Mouse (Mus musculus): ENCODE results near the gene Gm5134. TPM values are rescaled to one million over a fixed set of nuclear protein-coding genes. Genes with fewer than 3 reads are reported as not detected.
A peak's percentile ranks its signal among the peaks of the same experiment; 100 is the strongest.

Gm5134 gene
- total RNA-seq, 2 experiments from 2014 or later: 0.25 TPM; not detected in 1

GRCm38 (mm10) chr10:75939481-75940234 lies 14.7 kb upstream of the Gm5134 start:
- no peak for DNase-seq (ENCODE audit: low spot score in 2 of 2)

DNA sequence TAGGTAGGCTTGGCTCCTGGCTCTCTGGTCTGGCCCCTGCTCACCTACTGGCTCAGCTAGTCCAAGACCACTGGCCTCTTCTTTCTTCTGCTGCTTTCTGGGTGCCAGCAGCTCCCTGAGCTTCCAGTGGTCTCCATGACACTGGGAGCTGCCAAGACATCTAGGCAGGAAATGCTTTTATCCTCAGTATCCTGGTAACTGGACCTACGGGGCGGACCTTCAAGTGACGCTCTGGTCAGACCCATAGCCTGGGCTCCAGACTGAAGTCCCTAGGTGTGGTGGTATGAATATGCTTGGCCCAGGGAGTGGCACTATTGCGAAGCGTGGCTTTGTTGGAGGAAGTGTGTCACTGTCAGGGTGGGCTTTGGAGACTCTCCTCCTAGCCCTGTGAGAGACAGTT lies 13.8 kb upstream of the Gm5134 start, which contains the start of gene Gm867:
Gm867 (minus strand) TSS at position 153 of the 400 bp plus-strand sequence.
- DNase-seq (ENCODE audit: low spot score in 2 of 2): no peak

DNA sequence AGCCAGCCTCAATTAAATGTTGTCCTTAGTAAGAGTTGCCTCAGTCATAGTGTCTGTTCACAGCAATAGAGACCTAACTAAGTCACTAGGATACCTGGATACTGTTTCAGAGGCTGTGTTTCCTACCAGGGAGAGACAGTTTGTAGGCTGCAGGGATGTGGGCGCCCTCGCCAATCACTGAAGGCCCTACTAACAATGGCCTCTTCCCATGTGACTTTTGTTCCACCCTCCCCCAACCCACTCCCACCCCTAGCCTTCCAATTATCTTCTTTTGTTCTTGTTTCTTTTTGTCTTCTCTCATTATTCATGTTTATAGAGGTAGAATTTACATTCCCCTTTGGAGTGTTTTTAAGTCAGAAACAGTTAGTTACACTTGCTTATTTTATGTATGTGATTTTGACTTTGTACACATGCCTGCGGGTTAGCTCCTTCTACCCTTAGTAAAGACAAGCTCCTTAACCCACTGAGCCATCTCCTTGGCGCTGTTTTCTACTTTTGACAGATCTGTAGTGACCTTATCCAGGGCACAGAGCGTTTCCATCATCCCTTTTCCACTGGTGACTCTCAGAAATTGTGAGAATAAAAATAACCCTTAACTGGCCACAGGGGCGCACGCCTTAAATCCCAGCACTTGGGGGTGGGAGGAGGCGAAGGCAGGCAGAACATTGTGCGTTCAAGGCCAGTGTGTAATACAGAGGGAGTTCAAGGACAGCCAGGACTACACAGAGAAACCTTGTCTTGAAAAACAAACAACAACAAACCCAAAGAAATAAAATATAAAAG lies 13.1 kb upstream of the Gm5134 start:
- DNase-seq (ENCODE audit: low spot score in 2 of 2): no peak

GRCm38 (mm10) chr10:75942736-75943477 lies 11.4 kb upstream of the Gm5134 start, which contains the start of gene Vpreb3:
Gene Vpreb3 (plus strand): TSS chr10:75943057.
- DNase-seq (ENCODE audit: low spot score in 2 of 2): no peak

GRCm38 (mm10) chr10:75944066-75944772 lies 10.1 kb upstream of the Gm5134 start:
- DNase-seq (ENCODE audit: low spot score in 2 of 2): peak in 1 of 2 experiments; percentile 61

DNA sequence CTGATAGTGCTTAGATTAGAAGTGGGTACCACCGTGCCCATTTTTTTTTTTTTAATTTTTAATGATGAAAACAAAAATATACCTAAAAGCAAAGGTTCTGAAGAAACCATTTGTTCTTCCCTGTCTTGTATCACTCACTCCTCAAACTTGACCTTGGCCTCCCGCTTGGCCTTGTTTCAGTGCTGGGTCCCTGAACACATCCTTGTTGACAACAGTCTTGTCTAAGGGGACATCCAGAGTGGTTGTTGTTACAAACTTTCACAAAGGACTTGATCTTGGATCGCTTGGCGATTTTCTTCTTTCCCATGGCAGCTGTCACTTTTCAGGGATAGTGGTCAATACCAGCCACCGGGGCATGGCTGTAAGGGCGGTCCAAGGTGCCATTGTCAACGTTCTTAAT lies 9.1 kb upstream of the Gm5134 start:
- DNase-seq (ENCODE audit: low spot score in 2 of 2): no peak

DNA sequence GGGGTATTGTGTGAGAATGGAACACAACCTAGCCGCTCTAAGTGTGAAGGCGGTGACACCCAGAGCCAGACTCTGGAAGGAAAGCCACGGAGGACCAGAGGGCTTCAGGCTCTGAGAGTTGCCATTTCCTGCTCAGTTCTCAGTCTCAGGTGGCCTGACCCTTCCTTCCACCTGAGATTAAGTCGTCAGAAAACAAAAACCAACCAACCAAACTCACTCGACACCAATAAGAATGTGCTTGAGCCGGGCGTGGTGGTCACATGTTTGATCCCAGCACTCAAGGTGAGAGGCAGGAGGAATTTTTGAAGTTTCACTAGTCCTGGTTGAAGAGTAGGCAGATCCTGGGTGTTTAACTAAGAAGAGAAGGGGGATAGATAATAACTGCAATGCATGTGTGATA lies 8.4 kb upstream of the Gm5134 start:
- no peak for DNase-seq (ENCODE audit: low spot score in 2 of 2)

DNA sequence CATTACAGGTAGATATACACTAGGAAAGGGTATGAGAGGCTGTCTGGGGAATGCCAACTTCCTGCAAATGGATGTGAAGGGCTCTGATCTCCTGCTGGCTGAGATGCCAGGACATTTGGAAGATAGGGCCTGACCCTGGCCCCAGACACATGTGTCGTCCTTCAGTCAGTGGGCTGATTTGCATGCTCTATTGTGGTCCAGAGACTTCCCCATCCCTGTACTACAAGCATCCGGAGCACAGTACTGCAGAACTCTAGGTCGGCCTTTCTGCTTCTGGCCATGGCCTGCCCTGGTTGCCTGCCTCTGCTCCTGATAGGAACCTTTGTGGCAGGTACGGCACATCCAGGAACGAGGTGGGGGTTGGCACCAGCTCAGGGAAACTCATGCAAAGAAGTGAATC lies 6.2 kb upstream of the Gm5134 start:
- no peak for DNase-seq (ENCODE audit: low spot score in 2 of 2)

DNA sequence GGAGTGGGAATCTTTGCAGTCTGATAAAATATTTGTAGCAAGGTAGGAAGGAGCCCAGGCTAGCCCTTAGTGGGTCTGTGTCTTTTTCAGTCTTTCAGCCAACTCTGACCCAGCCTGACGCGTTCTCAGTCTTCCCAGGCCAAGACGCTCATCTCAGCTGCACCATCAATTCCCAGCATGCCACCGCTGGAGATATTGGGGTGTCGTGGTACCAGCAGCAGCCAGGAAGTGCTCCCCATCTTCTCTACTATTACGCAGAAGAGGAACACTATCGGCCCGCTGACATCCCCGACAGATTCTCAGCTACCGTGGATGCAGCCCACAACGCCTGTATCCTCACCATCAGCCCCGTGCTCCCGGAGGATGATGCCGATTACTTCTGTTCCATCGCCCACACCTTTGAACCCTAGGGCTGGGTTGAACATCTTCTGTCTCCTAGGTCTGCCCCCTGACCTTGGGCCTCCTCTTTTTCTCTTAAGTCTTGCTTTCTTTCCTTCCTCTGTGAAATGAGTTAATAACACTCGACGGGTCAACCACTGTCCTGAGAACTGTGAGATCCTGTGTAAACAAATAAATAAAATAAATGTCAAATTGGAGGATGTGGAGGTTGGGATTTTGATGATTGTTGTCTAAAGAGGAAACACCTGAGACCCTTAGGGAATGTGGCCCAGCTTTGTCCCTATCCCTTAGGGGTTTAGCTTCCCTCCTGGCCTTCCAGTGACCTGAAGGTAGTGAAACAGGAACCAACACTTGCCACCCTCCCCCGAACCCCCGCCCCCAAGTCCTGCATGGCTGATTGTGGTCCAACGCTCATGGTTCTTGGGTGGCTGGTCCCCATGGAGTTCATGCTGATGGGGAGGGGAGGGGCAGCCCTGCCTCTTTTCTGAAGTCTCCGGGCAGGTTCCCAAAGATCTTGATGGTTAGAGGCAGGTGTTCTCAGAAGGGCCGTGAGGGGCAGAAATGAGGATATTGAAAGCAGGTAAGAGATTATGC lies 5.0 kb upstream of the Gm5134 start:
- no peak for DNase-seq (ENCODE audit: low spot score in 2 of 2)

DNA sequence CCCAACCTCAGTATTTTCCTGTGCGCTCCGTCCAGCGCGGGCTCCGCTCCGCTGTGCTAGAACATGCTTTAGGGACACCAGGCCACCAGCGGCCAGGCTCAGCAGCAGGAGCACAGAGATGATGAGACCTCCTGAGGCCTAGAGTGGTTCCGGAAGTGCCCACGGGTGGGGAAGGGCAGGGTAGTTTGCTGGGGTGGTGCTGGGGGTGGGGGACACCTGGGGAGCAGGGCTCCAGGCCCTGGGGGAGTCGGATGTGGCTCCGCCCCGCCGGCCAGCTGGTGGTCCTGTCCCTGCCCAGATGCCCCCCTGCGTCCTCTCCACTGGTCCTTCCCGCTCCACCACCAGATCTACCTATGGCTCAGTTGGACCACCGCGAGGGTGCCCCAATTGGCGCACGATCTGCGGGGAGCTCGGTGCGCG lies 3.5 kb upstream of the Gm5134 start:
- DNase-seq (ENCODE audit: low spot score in 2 of 2): no peak

DNA sequence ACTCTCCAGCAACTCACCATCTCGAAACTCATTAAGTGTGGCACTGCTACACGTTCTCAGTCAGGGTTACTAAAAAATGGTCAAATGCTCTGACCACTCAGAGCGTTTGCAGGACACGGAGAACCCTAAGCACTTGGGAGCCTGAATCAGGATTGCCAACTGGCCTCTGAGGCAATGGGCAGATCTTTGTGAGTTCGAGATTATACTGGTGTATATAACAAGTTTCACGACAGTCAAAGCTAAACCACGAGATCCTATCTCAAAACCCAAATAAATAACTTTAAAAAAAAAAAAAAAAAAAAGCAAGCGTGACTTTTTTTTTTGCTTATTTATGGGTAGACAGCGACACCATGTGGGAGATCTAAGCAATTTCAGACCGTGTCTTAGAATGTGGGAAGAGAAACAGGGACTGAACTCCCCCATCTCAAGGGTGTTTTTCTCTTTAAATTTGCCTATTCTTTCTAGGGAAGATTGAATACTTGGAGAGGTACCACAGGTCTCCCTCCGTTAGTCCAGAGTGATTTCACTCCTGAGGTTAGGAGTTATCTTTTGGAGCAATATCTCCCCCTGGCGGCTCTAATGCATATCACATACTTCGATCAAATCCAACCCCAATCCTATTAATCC lies 2.8 kb upstream of the Gm5134 start:
- peak in 1 of 2 experiments; percentile 72 for DNase-seq (ENCODE audit: low spot score in 2 of 2)

DNA sequence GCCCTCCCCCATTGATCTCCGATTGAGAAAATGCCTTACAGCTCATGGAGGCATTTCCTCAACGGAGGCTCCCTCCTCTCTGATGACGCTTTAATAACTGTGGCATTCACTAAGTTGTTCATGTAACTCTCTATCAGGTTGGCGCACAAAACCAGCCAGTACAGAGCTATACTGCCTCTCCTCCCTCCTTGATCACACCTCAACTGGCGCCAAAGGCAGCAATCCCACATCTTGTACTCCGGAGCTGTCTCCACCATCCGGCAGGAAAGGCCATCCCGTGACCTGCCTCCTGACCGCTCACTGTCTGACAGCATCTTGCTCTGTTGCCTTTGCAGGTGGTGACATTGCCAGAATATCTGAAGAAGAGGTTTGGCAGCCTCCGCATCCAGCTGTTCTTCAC lies 19.5 kb downstream of the Gm5134 start:
- DNase-seq (ENCODE audit: low spot score in 2 of 2): no peak

- no peak for DNase-seq (ENCODE audit: low spot score in 2 of 2)
These were observed 20.9 kb downstream of the Gm5134 start for GRCm38 (mm10) chr10:75975216-75975615.

GRCm38 (mm10) chr10:75978119-75978834 lies 24.0 kb downstream of the Gm5134 start:
- DNase-seq (ENCODE audit: low spot score in 2 of 2): no peak

DNA sequence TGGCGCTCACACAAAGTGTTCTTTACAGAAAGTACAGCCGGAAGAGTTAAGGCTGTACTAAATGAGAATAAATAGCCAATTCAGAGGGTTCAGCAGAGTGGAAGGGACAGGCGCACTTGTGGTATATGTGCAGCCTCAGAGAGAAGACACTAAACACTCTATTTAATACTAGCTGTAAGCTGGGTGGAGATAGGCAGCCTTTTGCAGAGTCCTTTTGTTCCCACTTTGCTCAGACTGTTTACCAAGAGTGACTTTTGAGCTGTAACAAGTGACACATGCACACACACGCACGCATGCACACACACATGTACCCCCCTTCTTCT lies 24.5 kb downstream of the Gm5134 start:
- no peak for DNase-seq (ENCODE audit: low spot score in 2 of 2)

DNA sequence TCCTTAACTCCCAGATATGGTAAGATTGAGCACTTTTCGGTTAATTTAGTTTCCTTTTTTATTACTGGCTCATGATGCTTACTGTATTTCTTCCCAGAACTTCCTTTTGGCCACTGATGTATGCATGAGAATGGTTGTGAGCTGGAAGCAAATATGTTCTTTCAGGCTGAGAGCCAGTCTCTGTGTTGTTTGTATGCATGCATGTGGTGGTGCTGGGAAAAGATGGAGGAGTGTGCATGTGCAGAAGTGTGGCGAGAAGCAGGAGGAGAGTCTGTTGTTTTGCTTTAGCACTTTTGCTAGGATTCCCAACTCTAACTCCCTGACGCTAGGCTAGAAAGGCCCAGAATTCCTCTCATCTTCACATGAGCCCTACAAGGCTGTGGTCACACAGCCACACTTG lies 25.1 kb downstream of the Gm5134 start:
- DNase-seq (ENCODE audit: low spot score in 2 of 2): peak in 1 of 2 experiments; percentile 33

DNA sequence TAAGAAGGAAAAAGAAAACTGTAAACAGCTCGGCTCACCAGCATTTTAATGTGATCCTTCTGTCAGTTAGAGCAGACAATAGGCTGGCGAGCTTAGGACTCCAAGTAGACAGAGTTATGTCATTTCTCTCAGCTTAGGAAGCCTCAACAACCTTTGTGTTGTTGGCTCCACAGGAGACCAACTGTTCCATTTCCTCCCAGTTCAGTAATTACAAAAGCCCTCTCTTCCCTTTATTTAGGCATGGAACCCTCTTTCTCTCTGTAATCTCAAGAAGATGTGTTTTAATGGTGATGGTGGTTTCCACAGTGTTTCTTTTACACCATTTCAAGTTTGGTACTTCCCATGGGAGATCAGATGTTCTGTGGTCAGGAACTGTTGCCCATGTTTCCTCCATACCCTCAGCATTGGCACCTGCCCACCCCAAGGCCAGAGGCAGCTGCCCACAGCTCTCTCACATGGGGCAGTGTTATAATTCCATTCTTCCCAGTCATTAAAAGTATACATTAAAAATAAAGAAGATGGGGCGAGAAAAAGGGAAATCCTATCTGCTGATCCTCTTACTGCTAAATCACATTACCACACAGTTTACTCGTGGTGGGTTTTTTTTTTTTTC lies 36.2 kb downstream of the Gm5134 start:
- DNase-seq (ENCODE audit: low spot score in 2 of 2): no peak

- no peak for DNase-seq (ENCODE audit: low spot score in 2 of 2)
These were observed 39.4 kb downstream of the Gm5134 start for GRCm38 (mm10) chr10:75993616-75994240.

Data from layer of hippocampus, adult 18-20 months (tissue).